Mouse (Mus musculus) heart, postnatal 4 days (tissue): ENCODE measurements around the gene Ubac2. TPM values are rescaled to one million over a fixed set of nuclear protein-coding genes. Genes with fewer than 3 reads are reported as not detected.

Experiments used
- DNase-seq: peaks from one replicate; pipeline ENCODE4 v3.0.0; 2021
- total RNA-seq, 2 experiments: library from RNA; stranded (reverse); gene quantifications; 2 replicates each; pipeline ENCODE4 v1.2.3; 2021

Gene Ubac2
- total RNA-seq, 2 experiments from 2014 or later, result 25.2 to 27.3 TPM

DNA sequence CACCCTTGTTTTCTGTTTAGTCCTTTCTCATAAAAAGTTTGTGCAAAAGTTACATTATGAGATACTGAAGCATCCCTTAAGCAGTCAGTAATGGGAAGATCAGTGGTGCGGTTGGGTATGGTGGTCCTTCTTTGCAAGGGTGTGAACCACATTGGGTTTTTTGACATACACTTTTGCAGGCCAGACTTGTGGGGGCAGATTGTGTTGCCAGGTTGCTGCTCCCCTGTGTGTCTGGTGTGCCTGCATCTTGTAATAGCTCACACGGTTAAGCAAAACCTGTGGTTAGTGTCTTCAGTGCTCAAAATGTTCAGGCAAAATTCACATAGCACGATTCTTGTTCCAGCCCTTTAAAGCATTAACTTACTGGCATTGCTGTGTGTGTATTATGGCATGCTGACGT lies 16.9 kb downstream of the Ubac2 start:
- no peak for DNase-seq

DNA sequence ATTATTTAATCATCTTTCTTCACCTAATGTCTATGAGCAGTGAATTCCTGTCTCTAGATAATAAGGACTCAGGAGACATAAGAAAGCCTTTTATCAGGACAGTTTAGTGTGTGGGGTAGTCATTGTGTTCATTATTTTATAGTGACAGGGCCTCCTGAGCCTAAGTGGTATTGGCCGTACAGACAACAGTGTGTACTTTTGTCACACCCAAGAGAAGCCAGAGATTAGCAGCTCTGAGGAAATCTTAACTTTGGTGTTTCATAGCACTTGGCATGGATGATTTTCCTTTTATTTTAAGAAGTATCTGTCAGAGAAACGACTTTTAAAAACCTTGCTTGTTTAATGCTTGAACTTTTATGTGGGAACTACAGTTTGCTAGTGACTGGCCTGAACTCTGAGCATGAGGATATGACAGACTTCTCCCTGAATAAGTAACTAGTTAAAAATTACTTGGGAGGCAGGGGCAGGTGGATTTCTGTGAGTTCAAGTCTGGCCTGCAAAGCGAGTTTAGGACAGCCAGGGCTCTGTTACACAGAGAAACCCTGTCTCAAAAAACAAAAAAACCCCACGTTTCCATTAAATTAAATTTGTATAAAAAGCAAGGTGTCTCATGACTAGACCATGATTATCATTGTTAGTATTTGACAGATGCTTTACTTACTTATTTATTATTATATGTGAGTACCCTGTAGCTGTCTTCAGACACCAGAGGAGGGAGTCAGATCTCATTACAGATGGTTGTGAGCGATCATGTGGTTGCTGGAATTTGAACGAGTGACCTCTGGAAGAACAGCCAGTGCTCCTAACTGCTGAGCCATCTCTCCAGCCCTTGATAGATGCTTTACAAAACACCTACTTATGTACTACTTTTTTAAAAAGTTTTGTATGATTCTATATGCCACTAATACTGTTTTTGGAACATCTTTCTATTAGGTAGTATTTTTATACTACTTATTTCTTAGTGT lies 18.0 kb downstream of the Ubac2 start:
- DNase-seq, result no peak

DNA sequence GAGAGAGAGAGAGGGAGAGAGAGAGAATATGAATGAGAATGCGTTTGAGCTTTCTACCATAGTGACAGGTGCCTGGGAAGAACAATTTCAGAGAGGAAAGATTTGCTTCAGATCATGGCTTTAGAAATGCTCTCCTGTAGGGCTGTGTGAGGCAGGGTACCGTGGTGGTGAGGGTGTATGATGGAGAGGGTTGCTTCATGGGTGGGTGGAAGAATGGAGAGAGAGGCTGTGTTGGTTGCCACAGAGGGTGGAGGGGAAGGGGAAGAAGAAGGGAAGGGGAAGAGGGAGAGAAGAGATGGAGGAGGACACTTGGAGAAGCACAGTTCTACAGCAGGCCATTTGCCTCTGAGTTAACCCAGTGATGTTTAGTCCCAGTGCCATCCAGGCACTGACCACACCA lies 19.4 kb downstream of the Ubac2 start:
- DNase-seq, result no peak

DNA sequence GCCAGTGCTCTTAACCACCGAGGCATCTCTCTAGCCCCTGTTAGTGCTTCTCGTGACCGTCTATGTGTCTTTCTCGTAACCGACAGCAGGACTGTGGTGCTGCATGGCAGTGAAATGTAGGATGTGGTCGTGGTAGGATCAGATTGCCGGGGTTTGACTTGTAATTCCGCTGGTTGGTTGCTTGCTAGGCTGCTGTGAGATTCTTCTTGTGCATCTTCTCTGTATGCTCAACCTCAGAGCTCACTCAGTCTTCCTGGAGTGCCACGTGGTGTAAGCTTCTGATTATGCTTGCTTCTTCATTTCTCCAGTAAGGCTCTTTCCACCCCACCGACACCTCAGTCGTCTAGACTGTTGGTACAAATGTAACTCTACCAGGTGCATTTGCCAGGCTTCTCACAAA lies 20.1 kb downstream of the Ubac2 start:
- no peak for DNase-seq

DNA sequence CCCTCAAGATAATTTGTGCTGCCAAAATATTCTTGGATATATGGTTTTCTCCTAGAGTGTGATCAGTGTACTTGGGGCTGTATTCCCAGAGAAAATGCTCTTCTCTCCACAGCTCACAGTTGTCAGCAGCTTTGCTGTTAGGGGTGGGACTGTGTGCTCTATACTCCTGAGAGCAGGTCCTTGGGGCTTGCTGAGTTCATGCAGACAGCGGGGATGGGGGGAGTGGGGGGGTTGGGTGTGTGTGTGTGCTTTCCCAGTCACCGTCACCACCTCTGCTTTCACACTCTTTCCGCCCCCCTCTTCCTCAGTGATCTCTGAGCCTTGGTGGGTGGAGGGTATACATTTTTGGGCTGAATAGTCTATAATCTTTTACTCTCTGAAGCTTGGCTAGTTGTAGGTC lies 20.7 kb downstream of the Ubac2 start:
- no peak for DNase-seq

DNA sequence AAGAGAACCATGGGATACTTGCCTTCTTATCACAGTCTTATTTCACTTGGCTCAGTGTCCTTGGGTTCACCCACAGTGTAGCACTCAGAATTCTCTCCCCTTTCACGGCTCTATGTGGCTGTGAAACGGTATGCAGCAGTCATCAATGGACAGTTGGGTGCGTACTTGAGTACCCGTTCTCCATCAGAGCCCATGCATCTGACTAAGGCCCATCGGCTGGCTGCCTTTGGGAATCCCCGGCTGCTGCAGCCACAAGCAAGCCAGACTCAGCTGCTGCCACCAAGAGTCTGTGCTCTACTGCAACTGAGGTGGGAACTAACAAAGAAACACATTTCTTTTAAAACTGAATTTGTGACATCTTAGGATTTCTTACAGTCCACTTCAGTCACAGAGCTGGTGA lies 23.1 kb downstream of the Ubac2 start:
- DNase-seq, result no peak

DNA sequence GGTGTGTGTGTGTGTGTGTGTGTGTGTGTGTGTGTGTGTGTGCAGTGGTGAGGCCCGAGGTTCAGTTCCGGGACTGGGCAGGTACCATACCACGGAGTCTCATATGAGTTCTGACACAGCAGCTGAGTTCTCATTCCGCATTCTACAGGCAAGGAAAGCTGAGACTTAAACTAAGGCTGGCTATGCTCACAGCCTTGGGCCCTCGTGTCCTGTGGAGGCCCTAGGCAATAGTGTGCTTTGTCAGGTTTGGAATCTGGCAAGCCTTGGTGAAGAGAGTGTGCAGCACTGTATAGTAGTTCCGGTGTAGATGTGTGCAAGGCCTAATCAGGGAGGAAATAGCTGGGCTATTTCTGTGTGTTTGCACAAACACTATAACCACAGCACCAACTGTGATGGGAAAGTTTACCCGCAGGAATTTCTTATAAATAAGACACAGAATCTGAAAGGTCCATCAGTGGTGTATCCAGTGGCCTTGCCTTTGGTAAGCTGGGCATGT lies 25.0 kb downstream of the Ubac2 start:
- DNase-seq, result no peak

DNA sequence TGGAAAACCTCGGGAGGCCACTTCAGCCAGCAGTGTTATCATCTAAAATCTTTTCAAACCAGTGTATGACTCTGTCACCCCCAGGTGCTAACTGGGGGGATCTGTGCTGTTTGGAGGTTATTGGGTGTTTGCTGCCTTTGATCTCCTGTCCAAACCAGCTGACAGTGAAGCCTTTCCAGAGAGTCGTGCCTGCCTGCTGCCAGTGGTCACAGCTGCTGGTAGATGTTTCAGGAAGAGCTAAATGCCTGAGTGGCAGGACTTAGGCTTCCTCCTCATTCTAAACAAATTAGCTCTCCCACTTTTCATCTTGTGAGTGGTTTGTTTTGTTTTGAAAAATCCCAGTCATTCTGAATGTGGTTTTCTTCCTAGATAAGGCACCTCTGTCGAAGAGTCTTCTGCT lies 26.3 kb downstream of the Ubac2 start:
- DNase-seq, result no peak

DNA sequence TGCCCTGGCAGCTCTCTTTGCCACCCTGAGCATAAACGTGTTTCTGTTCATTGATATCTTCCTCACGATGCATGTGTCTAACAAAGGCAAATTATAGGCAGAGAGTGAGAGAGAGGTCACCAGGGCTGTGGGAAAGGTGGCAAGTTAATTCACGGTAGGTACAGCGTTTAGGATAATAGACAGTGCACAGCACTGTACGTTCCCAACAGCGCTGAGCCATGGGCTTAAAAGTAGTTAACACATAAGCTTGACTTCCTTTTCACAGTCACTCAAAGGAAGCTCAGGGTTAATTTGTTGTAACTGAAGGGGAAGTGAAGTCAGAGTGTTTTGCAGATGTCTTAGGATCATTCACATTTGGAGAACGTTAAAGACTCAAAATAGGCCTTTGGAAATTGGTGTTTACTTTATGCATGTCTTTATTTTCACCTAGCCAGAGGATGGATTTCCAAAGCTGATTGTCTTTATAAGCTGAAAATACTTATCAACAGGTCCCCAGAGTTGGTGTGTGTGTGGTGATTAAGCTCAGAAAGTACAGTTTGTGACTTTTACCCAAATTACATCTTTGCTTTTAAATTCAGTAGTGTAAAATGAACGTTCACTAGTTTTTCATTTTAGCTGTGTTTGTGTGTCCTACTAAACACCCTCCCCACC lies 28.0 kb downstream of the Ubac2 start:
- DNase-seq, result no peak

DNA sequence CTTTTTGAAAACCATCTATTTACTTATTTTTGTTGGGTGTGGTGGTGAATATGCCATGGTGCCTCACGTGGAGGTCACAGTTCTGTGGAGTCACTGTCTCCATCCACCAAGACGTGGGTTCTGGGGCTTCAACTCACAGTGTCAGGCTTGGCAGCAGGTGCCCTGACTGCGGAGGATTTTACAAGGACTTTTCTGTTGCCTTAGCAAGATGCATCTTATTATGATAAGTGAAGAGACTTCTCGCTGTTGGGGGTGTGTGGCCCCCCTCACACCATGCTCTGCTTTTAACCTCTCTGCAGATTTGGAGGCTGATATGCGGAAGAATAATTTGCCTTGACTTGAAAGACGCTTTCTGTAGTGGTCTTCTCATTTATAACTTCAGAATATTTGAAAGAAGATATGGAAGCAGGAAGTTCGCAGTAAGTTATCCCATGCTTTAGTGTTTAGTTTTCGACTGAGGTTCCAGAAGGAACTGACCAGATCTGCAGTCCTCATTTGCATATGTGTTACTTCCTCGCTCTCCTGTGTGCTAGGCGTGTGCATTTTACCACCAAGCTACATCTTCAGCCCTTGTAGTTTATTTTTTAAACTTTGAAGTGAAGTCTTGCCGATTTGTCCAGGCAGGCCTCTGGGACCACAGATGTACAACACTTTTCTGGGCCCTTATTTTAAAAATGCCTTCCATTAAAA lies 28.7 kb downstream of the Ubac2 start:
- no peak for DNase-seq

DNA sequence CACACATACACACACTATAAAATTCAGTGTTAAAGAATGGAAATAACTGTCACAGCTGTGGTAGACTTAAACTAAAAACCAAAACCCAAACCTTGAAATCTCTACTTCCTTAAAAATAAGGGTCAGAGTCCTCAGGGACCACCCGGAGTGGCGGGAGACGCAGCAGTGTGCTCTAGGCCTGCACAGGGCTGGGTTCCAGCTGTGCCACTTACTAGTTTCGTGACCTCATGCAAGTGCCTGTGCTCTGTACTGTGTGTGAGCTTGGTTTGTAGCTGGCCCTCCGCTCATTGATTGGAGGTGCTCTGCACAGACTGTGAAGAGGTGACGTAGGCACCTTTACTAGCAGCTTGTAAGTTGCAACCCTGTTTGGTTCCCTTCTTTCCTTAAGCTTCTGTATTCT lies 31.4 kb downstream of the Ubac2 start:
- no peak for DNase-seq

DNA sequence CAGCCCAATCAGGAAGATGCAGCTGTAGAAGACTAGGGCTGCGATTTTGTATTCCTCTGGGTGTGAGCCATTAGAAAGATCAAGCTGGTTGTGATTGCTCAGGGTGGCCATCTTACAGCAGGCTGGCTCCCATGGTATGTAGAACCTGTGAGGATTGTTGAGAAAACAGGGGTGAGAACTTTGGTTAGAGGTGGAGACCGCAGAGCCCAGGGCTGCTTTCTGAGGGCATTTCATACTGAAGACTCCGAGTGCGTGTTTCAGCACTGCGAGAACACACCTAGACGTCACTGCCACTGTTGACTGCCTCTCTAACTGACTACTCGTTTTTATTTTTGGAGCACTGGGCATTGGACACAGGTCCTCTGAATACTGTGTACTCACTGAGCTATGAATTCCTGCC lies 34.1 kb downstream of the Ubac2 start:
- no peak for DNase-seq

DNA sequence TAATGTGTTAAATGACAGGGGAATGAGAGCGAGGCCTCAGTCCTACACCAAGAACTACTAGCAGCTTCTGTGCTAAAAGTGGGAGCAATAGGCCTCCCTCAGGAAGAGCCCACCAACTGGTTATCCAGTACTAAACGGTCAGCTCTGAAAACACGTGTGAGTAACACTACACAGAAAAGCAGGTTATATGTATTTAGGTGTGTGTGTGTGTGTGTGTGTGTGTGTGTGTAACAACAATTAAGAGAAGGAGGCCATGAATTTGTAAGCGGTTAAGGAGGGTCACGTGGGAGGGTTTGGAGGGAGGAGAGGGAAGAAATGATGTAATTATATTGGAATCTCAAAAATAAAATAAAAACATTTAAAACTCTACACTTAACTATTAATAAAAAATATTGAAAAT lies 36.7 kb downstream of the Ubac2 start:
- no peak for DNase-seq

DNA sequence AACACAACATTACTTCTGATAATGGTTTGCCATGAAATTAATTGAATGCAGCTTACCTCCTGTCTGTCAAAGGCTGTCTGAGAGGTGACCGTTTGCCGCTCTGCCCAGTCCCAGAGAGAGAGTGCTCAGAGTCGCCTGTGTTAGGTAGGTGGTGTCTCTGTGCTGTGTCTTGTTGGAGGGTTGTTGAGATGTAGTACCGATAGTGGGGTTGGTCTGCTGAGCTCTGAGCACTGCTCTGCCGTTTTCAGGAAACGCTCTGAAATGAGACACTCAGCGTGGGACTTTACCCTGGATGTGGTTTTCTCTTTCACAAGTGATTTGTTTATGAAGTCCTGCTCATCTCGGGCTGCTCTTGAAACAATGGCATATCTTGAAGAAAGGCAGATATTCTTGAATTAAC lies 37.2 kb downstream of the Ubac2 start, which contains the start of gene Gpr18:
TSS of gene Gpr18 (minus strand) at position 161 of the 400 bp plus-strand sequence.
- no peak for DNase-seq

DNA sequence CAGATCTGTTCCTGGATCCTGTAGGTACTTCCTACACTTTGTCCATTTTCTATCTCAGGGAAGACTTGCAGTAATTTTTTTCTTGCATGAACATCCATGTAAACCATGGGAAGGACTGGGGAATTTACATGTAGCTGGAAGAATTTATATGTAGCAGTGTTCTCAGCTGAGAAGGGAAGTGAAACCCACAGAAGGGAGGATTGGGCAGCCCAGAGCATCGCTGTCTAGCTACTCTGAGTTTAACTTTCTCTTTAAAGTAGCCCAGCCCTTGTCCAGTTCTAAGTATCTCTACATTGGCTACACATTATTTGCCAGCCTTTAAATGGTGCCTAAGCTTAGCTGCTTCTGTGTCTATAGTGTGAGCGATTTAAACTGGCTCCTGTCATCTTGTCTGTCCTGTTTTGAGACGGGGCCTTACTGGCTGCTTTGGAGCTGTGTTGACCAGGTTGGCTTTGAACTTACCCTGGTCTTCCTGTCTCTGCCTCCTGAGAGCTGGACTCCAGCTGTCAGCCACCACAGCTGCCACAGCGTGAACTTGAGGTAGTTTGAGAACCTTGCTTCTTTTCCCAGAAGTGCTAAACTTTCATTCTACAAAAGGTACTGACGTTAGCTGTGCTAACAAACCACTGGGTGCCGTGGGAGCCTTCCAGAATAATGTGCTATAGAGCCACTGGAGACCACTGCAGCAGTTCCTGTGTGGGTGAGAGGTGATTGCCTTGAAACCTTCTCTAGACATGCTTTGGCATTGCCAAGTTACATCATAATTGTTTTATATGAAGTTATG lies 38.1 kb downstream of the Ubac2 start:
- DNase-seq, result no peak

DNA sequence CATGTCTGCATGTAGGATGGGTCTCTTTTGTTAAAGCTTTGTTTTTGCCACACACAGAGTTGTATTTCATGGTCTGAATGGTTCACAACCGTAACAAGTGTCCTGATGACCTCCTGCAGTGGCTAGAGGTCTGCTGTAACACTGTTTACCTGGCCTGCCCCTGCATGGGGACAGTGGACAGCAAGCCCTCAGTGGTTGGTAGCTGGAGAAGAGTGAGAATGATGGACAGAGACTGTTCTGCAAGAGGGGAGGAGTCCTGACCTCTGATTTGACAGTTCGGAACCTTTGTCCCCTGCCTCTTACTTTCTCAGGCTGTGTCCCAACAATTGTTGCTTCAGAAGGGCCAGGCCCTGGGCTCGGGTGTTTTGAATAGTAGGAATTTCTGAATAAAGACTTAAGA lies 39.8 kb downstream of the Ubac2 start:
- no peak for DNase-seq

DNA sequence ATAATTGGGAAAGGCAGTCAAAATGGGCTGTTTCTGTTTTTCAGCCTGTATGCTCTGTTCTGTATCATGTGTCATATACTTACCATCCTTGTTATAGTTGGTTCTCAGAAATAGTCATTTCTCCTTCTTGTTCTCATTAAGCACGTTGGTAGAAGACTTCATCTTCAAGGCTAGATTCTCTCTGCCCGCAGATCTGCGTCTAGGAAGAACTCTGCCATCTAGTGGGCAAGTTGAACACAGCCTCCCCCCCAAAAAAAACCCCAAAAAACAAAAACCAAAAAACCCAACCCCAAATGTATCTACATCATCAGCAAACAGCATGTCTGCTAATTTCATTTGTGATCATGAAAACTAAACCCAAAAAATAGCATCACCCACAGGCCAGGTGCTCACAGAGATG lies 41.3 kb downstream of the Ubac2 start:
- DNase-seq, result no peak

DNA sequence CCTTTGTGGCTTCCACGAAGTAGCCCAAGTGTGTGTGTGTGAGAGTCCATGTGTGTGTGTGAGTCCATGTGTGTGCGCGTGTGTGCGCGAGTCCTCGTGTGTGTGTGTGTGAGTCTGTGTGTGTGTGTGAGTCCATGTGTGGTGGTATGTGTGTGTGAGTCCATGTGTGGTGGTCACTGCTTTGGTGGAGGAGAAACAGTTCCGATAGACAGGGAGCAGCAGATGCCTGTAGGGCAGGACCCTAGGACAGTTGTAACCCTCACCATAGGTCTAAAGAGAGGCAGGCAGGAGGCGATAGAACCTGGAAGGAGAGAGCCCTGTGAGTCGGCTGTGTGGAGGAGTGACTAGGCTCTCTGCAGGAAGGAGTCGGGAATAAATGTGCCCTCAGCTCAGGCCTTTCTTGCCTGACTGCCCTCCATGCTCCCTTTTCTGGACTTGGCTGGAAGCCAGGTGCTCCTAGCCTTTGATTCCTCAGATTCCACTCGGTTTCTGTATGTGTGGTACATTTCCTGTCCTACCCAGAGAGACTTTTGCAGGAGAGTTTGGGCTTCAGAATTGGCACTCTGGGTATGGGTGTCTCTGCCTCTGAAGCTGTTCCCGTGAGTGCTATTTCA lies 42.2 kb downstream of the Ubac2 start:
- DNase-seq, result peak; percentile 40

DNA sequence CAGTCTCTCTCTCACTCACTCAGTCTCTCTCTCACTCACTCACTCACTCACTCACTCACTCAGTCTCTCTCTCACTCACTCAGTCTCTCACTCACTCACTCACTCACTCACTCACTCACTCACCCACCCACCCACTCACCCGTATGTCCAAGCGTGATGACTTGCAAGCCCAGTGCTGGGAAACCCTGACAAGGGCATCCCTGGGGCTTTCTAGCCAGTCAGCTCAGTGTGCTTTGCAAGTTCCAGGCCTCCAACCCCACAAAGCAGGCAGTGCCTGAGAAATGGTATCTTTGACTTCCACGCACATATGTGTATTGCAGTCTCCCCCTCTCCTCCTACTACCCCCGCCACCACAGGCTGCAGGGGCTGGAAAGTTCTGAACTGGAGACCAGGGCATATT lies 43.6 kb downstream of the Ubac2 start:
- DNase-seq, result no peak

DNA sequence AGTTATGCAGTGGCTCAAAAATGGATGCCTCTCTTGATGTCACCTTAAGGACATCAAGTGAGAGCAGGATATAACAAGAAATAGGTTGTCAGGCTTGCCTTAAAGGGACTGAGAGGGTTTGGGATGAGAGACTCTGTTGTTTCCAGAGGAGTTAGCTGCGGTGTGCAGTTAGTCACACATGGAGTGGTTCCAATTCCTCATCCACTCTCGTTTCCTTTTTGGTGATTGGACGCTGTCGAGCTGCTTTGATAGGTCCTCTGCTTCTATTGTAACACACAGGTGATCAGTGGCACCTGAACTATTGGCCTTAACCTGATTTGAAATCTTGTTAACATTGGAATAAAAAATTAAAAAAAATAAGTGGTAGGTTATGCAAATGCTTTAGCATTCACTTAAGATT lies 44.3 kb downstream of the Ubac2 start:
- no peak for DNase-seq

DNA sequence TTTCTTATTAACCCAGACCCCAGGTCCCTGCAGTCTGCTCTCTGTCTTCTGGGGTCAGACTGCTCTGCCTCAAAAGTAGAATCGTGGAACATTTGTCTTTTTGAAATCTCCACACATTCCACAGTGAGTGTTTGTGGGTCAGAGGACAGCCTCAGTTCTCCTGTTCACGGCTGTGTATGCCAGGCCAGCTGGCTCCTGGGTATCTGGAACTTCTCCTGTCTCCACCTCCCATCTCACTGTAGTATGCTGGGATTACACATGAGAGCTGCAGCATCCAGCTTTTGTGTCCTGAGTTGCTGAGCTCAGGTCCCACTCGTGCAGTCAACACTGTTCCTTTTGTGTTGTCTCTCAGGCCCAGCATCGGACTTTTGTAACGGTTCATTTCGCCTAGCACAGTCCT lies 46.5 kb downstream of the Ubac2 start:
- DNase-seq, result no peak

DNA sequence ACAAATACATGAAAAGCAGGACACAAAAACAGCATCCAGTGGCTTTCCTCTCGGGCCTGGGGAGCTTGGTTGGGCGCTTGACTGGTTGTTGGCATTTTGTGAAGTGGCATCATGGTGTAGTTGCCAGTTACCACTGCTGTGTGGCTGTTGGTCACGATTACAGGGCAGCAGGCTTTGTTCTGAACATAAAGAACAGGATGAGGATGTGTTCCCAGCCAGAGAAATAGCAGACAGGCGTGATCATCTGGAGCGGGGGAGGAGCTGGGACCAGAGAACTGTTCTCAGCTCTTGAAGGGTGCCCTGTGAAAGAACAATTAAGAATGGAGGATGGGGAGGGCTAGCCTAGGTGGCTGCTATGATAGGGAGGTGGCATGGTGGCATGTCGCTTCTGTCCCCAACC lies 48.5 kb downstream of the Ubac2 start:
- no peak for DNase-seq
